ENCODE assay signal across 8 mouse cellular contexts in the genomic region with DNA sequence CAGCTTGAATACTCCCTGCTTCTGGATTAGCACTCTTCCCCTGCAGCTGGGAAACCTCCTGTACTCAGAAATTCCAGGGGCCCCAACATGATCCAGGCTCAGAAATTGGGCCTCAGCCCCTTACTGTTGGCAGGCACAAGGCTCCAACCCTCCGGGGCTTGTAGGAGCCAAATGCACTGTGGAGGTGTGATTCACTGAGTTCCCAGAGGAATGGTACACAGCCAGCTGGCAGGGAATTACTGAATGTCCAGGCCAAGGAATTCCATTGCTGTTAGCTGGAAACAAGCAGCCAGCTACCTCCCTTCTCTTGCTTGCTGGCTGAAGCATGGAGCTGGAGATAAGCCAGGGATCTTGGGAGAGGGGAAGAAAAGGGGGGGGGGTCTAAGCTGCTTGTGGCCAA.
DNase-seq lines count a peak whose midpoint lies in the region; ATAC-seq lines count a peak whose summit lies in the region.

No protein-coding gene starts in this region.

- ATAC-seq in cerebellum, adult (ENCODE audit: insufficient number of reproducible peaks, low FRiP score, low TSS enrichment): no peak
- ATAC-seq in heart, embryonic 12.5 days (ENCODE audit: insufficient number of reproducible peaks, low FRiP score): peak; percentile 77
- ATAC-seq in lung, embryonic 15.5 days (ENCODE audit: borderline replicate concordance, extremely low read depth, low FRiP score, low TSS enrichment): peak; percentile 97
- ATAC-seq in inflammation-experienced regulatory T-cells, adult 6 months: no peak

- H3K4me3 ChIP-seq in heart, embryonic 12.5 days: no peak overlapping the region
- no peak overlapping the region for H3K4me3 ChIP-seq in lung, embryonic 15.5 days

- peak; percentile 5 to 21 for DNase-seq in cerebellum, adult 18-20 months
- DNase-seq in cerebellum, postnatal 36 days: peak; percentile 14 to 17
- peak; percentile 54 for DNase-seq in kidney, postnatal 14 days
- peak; percentile 90 for DNase-seq in skeletal muscle tissue, adult 2 months (ENCODE audit: low read depth, low spot score)

- H3K36me3 ChIP-seq in heart, embryonic 12.5 days: no peaks in the 10 kb centered on the region
- no peaks in the 10 kb centered on the region for H3K36me3 ChIP-seq in lung, embryonic 15.5 days

- H3K27ac ChIP-seq in heart, embryonic 12.5 days (ENCODE audit: poor library complexity, severe bottlenecking): peak overlapping the region; percentile 49; the same call in 1 of the 2 replicates
- peak overlapping the region; percentile 45 for H3K27ac ChIP-seq in lung, embryonic 15.5 days

- no peak overlapping the region for H3K9ac ChIP-seq in heart, embryonic 12.5 days
- no peak overlapping the region for H3K9ac ChIP-seq in lung, embryonic 15.5 days

- 21% methylated on average over 1 of the region's 1 CpGs for WGBS in heart, embryonic 12.5 days
- WGBS in lung, embryonic 15.5 days: 19% methylated on average over 1 of the region's 1 CpGs

- H3K9me3 ChIP-seq in heart, embryonic 12.5 days (replicated peaks): 0 out of 2 replicates have a peak, but pooled peaks cover 4% of the 10 kb centered on the region
- no peaks in the 10 kb centered on the region for H3K9me3 ChIP-seq in lung, embryonic 15.5 days

- no peak overlapping the region for H3K4me2 ChIP-seq in heart, embryonic 12.5 days
- no peak overlapping the region for H3K4me2 ChIP-seq in lung, embryonic 15.5 days

- peaks cover 9% of the 10 kb centered on the region; the same call in 1 of the 2 replicates for H3K4me1 ChIP-seq in heart, embryonic 12.5 days (replicated peaks)
- H3K4me1 ChIP-seq in lung, embryonic 15.5 days: peaks cover 14% of the 10 kb centered on the region

- no peaks in the 10 kb centered on the region for H3K27me3 ChIP-seq in heart, embryonic 12.5 days (replicated peaks)
- H3K27me3 ChIP-seq in lung, embryonic 15.5 days: no peaks in the 10 kb centered on the region

Comparison
In these comparisons a context has a peak if more than half of its experiments do, and no peak if none do; other contexts are left out.
1. DNase-seq: peak in every context shown above with its lines; median percentile 90 in skeletal muscle tissue, adult 2 months; 54 in kidney, postnatal 14 days; 16 in cerebellum, postnatal 36 days; 13 in cerebellum, adult 18-20 months.
2. ATAC-seq: peak in heart, embryonic 12.5 days (single experiment) and lung, embryonic 15.5 days (single experiment); none in cerebellum, adult (single experiment) and inflammation-experienced regulatory T-cells, adult 6 months (single experiment).